Mouse (Mus musculus): ENCODE results near the gene Omp.
A peak's percentile ranks its signal among the peaks of the same experiment; 100 is the strongest.

The Omp gene

GRCm38 (mm10) chr7:98145402-98145801 lies at the start of gene Omp:
Gene Omp (minus strand): TSS chr7:98145502.
- DNase-seq (ENCODE audit: low read depth): no peak

- DNase-seq (ENCODE audit: low read depth): no peak
These were observed 48.9 kb upstream of the Omp start for GRCm38 (mm10) chr7:98194026-98194792.

GRCm38 (mm10) chr7:98193515-98194025 lies 48.3 kb upstream of the Omp start:
- DNase-seq (ENCODE audit: low read depth): no peak

GRCm38 (mm10) chr7:98191571-98192250 lies 46.4 kb upstream of the Omp start:
- DNase-seq (ENCODE audit: low read depth): peak; percentile 56

GRCm38 (mm10) chr7:98190578-98190977 lies 45.3 kb upstream of the Omp start:
- DNase-seq (ENCODE audit: low read depth): peak; percentile 70

- DNase-seq (ENCODE audit: low read depth): no peak
These were observed 44.4 kb upstream of the Omp start for GRCm38 (mm10) chr7:98189745-98190144.

- no peak for DNase-seq (ENCODE audit: low read depth)
These were observed 43.4 kb upstream of the Omp start for GRCm38 (mm10) chr7:98188680-98189079.

GRCm38 (mm10) chr7:98188238-98188637 lies 42.9 kb upstream of the Omp start:
- DNase-seq (ENCODE audit: low read depth): no peak

GRCm38 (mm10) chr7:98187332-98187731 lies 42.0 kb upstream of the Omp start:
- DNase-seq (ENCODE audit: low read depth): peak; percentile 77

GRCm38 (mm10) chr7:98186637-98187036 lies 41.3 kb upstream of the Omp start:
- DNase-seq (ENCODE audit: low read depth): no peak

GRCm38 (mm10) chr7:98185326-98185725 lies 40.0 kb upstream of the Omp start:
- no peak for DNase-seq (ENCODE audit: low read depth)

- no peak for DNase-seq (ENCODE audit: low read depth)
These were observed 33.4 kb upstream of the Omp start for GRCm38 (mm10) chr7:98178560-98179231.

- DNase-seq (ENCODE audit: low read depth): peak; percentile 88
These were observed 32.7 kb upstream of the Omp start, which contains the start of gene Capn5 for GRCm38 (mm10) chr7:98177929-98178559. Gene Capn5 (minus strand): TSS chr7:98178274.

- no peak for DNase-seq (ENCODE audit: low read depth)
These were observed 32.2 kb upstream of the Omp start for GRCm38 (mm10) chr7:98177566-98177928.

- no peak for DNase-seq (ENCODE audit: low read depth)
These were observed 31.8 kb upstream of the Omp start for GRCm38 (mm10) chr7:98177071-98177485.

GRCm38 (mm10) chr7:98176322-98177070 lies 31.2 kb upstream of the Omp start:
- no peak for DNase-seq (ENCODE audit: low read depth)

GRCm38 (mm10) chr7:98174883-98175755 lies 29.8 kb upstream of the Omp start:
- DNase-seq (ENCODE audit: low read depth): no peak

- no peak for DNase-seq (ENCODE audit: low read depth)
These were observed 28.1 kb upstream of the Omp start for GRCm38 (mm10) chr7:98173408-98173807.

GRCm38 (mm10) chr7:98172661-98173060 lies 27.4 kb upstream of the Omp start:
- DNase-seq (ENCODE audit: low read depth): no peak

Measured in 416B (cell line).